Mouse (Mus musculus) right cerebral cortex, adult 18-20 months (tissue): Measurements from ENCODE around the gene Arhgap28.

Source experiments
- DNase-seq: peaks from one replicate; pipeline ENCODE4 v3.0.0; 2022; ENCODE audit warnings: mixed read lengths

Arhgap28 gene

DNA sequence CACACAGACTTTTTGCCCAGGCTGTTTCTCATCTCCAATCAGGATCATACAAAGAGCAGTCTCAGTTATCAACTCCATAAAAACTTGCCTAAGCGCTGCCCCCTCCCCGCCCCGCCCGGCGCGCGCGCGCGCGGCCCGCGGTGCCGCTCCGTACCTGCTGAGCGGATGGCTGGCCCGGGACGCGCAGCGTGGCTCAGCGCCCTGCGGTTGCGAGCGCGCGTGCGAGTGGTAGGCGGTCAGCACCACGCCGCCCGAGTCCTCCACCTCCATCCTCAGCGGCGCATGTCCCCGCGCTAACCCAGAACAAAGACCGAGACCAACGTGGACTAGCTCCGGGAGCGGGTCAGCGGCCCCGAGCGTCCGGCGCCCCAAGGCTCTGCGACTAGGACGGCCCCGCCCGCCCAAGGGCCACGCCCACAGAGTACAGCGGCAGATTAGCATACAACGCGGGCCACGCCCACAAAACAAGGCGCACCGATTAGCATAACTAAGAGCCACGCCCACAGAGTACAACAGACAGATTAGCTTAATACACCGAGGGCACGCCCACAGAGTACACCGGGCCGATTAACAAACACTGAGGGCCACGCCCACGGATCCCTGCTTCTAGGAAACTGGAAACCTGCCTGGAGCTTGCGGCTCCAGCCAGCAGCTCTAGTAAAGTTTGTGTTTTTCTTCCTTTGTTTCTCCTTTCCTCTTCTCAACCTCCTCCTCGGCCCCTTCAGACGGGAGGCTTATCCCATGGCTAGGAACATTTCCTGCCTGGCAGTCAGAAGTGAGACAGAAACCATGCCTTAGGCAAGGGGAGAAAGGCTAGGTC, at the start of gene Arhgap28:
Arhgap28 (minus strand) TSS at position 380 of the 820 bp plus-strand sequence.
- DNase-seq = peak; percentile 62

DNA sequence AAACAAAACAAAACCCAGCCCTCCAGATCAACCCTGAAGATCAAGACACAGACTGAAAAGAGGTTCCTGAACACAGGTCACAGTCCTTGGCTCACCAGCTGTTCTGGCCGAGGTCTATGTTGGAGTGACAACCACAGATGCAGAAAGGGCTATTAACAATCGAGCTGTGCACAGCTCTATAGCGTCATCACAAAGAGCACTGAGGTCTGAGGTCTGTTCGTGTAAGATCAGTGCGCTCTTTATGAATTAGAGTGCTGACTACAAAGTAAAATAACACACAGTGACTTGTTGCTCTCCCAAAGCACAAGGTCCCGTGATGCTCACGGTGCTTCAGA, 42.4 kb upstream of the Arhgap28 start:
- no peak for DNase-seq

DNA sequence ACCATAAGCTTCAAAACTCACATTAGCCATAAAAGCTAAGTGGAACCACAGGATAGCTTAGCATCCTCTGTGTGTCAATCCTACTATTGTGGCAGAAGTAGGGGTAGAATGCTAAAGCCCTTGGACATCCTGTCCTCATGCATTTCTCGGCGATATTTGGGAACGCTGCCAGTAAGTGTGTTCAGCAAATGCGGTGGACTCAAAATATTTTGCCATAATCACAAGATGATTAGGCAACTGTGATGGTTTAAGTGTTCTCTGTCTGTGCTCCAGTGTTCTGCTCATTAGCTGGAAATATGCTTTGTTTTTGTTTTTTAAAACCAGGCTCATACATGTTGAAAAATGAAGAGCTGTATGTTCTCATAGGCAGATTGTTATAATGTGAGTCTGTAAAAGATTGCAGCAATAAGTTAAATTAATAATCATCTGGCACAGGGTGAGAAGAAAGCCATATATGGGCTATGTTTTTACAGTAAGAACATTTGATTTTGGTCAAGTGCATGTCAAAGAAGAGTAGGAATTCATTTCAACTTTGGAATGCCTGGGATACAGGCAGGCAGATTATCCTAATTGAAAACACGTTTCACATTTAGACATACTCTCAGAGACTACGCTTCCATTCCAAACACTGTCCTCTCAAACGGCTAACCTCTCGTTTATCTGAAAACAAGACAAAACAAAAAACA, 41.9 kb upstream of the Arhgap28 start:
- DNase-seq = no peak

DNA sequence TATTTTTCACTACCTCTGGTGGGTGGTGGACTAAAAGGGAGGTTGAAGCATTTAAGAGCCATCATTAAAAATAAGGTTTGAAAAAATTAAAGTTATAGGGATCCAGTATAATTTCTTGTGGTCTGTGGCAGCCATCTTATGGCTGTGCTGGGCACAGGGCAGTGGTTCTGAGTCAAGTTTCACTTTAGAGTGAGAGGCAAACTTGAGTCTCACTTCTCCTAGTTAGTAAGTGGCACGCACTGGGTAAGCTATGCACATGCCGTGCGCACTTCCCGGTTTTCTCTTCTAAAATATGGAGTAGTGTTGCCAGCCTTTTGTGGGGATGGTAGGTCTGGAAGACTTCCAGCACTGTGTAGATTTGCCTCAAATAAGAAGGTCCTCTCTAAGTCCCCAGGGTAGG, 38.5 kb upstream of the Arhgap28 start:
- DNase-seq = no peak

DNA sequence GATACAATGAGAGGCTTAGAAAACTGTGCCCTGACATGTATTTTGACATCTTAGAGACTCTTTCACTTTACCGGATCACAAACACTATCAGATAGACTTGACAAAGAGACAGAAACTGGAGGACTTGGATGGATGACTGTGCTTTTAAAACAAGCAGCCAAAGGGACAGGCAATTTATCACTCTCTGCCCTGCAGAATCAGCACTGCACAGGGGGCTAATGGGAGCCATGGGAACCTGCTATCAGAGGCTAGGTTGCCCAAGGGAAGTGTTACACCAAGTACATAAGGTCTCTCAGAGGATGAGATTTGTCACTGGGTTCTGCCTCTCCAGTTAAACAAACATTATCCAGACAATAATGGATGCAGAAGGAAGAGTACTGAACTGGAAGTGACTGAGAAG, 33.1 kb upstream of the Arhgap28 start:
- no peak for DNase-seq

DNA sequence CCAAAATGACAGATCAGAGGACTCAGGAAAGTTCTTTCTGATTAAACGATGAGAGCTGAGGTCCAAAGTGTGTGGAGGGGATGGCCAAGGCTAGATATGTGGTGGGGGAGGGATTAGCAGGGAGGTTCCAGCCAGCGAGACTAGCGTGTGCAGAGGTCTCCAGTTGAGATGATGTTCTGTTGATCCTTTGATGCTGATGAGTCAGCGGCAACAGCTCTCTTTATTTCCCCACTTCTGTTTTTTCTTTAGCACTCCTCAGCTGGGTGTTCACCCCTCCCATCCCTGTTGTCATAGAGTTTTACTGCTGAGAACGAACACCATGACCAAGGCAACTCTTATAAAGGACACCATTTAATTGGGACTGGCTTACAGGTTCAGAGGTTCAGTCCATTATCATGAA, 25.6 kb upstream of the Arhgap28 start:
- no peak for DNase-seq

DNA sequence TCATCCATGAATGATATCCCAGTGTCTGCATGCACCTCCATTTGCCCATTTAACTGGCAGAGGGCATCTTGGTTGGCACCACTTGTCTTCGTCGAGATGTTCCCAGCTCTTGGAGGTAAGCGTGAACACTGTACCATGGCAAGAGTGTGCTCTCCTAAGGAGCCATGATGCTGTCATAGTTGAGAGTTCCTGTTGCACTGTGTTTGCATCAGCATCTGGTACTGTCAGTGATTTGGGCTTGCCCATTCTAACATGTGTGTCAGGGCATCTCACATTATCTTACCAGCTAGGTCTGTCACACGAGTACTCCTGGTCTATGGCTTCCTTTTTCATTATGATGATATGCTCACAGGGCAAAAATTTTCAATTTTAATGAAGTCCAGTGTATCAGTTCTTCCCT, 24.6 kb upstream of the Arhgap28 start:
- DNase-seq = no peak

DNA sequence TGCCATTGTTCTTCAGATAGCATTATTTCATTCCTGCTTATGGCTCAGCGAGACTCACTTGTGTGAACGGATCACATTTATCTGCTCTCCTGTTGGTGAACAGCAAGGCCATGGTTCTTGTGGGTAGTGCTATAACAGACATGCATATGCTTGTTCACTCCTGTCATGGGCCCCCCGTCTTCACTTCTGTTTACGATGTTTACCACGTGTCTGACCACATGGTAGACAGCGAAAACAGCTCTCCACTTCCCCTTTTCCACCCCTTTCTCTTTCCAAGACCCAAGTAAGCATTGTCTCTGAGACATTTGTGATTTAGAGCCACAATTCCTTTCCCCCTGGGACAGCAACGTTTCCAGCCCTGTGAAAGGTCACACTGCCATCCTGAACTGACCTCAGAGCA, 20.4 kb upstream of the Arhgap28 start:
- DNase-seq = no peak

DNA sequence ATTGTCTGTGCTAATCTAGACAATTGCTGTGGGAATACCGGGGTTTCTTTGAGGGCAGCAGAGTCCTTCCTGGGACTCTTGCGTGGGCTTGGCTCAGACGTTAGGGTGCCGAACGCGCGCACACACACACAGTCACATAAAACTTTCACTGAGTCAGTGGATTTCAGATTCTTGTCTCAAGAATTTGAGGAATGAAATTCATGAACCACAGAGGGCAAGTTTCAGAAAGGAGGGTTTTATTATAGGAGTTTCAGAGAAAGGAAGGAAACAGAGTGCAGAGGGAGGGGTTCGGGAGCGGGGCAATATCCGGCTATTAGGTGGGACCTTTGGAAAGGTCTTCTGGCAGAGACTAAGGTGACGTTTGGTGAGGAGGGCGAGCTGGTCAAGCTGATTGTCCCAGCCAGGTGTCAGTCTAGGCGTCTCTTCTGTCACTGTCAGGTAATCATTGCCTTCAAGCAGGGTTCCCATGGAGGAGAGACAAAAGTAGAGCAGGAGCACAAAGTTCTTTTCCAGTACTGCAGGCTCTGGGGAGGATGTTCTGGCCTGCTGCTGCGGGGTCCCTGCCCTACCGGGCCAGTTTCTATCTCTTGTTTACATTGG, 15.6 kb upstream of the Arhgap28 start:
- DNase-seq = no peak

DNA sequence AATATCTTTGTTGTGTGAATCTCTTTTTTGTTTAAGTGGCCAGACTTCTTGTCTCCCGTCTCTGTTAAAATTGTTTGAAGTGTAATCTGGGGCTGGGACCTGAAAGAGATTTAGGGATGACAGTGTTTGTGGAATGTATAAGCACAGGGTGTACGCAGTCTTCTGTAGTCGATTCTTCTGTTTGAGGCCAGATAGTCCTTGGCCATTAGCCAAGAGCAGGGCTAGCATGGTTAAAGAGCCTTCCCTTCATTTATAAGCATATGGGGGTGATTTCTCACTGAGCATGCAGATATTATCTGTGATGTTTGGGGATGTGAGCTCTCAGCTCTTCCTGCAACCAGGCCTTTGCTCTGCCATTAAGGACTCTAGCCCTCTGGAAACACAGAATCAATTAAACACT, 13.2 kb upstream of the Arhgap28 start:
- no peak for DNase-seq

DNA sequence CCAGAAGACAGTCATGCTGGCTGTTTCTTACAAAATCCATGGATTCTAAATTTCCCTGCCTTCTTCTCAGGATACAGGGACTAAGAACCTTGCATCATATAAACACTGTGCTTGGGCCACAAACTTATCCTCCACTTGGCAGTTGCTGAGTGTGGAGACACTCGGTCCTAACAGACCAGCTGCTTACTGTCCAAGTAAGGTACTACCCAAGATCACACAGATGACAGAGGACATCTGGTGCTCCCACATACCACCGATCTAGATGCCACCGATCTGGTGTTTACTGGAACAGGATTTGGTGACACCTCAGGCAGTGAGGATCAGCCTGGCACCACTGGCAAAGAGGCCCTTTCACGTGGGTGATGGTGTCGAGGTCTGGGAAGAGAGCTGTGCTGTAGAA, 7.7 kb upstream of the Arhgap28 start:
- DNase-seq = no peak

DNA sequence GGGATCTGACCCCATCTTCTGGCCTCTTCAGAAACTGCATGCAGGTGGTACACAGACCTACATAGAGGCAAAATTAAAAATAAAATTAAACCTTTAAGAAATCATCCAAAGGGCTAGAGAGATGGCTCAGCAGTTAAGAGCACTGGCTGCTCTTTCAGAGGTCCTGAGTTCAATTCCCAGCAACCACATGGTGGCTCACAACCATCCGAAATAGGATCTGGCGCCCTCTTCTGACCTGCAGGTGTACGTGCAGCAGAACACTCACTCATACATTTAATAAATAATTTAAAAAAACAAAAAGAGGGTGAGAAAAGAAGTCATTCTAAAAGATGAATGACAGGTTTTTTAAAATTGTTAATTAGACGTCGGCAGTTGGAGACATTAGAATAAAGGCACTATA, 6.1 kb upstream of the Arhgap28 start:
- DNase-seq = no peak

DNA sequence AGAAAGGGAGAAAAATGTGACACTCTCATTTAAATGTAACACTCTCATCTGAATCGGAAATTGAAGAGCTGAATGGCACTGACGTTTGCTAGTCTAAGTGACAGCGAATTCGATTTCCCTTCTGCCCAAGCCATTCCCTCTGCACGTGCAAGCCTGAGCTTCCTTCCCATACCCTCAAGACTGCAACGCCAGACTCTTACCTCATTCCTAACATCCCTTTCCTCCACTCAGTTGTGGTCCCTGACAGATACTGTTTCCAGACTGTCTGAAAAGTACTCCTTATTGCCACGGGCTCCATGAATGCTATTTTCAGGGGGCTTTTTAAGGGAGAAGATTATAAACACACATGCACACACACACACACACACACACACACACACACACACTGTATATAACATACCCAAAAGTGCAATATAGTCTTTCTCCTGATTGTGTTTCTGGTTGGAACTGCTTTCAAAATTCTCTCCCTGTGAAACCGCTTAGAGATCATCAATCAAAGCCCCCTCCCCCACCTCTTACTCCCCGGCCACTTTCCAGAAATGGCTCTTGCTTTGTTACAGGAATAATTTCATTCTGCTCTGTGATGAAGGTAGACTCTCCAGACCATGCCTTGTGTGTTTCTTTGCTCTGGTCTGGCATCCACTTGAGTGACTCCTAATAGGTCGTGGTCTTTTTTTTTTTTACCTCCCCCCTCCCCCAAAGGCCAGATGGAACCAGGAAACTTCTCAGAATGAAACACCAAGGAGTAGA, 836 bp upstream of the Arhgap28 start:
- no peak for DNase-seq

DNA sequence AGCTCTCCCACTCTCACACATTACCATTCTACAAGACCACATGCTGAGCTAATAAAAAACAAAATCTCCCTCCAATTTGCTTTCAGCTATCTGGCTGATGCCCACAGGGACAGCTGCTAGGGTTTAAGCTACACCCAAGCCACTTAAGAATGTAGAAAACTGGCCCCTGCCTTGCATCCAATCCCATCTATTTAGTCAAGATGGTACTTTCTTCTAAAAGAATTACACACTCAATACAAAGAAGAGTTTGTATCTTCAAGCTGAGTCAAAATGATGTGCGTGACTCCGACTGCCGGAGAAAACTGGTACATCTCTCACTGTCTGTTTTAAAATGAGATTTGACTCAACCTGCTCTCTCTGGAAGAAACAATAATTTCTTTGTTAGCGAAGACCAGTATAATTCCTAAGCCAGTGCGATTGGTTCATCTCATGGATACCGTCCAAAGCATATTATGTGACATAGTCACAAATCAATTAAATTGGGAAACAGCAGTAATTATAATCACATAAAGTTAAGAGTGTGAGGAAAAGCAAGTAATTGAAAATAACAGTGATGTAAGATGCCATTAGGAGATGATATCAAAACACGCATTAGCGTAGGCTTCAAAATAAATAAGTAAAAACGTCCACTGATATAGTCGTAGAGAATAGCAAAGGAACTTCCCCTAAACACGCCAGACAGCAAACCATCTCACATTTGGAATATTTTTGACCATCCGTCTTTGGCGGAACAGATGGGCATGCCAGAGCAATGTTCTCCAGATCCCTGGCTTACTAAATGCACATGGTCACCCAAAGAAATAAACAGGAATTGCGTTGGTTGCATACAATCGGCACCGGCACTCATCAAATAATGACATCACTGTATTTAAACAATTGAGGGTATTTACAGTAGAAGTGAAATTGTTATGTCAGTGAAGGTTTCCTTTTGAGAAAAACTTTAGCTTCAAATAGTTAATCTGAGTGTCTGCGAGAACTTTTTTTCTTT, 1.0 kb downstream of the Arhgap28 start:
- DNase-seq = no peak

DNA sequence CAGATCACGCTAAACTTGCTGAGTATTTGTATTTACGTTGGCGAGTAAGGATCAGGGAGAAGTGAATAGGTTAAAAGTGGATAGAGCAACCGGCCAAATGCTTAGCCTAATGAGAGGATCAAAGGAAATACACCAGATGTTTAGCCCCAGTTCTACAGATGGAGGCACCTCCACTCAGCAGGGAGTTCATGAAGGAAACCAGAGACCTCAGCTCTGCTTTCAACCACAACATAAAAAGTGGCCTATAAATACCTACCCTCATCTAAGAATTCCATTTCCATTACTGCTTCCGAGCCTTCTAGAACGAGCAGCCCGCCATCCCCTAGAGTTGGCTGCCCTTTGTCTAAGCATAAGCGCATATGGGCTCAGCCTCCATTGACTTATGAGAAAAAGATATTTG, 4.1 kb downstream of the Arhgap28 start:
- no peak for DNase-seq

DNA sequence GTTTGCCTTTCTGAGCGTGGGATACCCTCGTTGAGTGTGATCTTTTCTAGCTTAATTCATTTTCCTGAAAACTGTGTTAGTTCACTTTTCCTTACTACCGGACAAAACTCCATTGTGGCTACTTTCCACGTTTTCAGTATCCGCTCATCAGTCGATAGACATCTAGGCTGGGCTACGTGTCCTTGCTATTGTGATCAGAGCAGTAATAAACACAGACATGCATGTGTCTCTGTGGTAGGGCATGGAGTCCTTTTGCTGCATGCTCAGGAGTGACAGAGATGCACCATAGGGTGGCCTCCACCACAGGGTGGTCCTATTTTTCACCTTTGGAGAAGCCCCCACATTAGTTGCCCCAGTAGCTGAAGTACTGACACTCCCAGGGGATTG, 7.2 kb downstream of the Arhgap28 start:
- DNase-seq = no peak

DNA sequence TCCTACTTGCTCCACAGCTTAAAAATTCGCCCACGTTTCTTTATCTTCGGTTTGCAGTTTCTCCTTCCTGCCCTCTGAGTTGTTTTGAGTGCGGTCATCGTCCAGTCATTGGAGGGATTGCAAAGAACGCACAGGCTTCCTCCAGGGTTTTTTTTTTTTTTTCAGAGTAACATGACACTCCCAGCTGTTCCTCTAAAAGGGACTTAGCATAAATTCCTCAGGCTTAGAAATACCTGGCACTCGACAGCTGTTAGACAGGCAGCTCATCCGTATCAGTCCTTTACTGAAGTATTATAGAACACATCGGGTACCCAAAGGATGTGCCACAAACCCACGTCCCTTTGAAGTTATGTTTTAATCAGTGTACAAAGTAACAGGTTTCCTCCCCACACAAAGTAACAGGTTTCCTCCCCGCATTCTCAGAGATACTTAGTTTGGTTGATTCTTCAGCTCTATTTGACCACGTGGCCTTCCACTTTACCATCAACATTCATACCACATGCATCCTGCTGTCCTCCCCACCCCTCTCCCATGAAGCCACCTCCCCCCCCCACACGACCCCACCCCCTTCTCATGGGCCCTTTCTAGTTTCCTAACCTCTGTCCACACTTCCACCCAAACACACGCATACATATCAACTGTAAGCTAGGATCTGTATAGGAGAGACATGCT, 7.7 kb downstream of the Arhgap28 start:
- no peak for DNase-seq

DNA sequence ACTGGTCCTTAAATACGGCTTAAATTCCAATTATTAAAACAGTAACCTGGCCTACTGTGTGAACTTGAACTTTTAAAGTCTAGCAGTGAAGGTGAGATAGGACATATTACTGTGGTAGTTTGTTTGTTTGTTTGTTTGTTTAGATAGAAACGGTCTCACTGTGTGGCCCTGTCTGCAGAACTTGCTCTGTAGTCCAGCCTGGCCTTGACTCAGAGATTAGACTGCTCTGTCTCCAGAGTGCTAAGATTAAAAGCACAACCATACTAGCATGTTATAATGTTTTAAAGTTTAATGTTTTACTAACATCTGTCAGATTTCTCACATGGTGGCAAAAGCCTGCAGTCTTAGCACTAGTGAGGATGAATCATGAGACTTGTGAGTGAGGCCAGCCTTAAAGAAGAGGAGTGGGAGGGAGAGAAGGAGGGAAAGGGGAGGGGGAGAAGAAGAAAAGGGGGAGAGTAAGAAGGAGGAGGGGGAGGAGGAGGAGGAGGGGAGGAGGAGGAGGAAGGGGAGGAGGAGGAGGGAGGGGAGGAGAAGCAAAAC, 8.6 kb downstream of the Arhgap28 start:
- no peak for DNase-seq

DNA sequence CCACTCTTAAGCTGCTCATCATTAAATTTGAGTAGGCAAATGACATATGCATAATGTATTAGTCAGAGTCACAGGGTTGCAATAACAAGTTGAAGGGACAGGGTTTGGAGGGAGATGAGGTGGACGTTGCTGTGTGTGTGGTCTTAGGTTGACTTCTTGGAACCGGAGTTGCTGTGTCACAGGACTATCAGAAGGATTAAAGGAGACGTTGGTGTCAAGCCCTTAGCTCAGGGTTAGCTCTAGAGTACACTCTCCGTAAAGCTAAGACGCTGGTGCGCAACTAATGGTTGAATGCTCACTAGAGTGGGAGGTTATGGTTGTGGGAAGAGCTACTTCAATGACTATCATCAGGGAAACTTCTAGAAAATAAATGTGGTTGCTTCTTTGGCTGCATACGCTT, 9.1 kb downstream of the Arhgap28 start:
- no peak for DNase-seq

DNA sequence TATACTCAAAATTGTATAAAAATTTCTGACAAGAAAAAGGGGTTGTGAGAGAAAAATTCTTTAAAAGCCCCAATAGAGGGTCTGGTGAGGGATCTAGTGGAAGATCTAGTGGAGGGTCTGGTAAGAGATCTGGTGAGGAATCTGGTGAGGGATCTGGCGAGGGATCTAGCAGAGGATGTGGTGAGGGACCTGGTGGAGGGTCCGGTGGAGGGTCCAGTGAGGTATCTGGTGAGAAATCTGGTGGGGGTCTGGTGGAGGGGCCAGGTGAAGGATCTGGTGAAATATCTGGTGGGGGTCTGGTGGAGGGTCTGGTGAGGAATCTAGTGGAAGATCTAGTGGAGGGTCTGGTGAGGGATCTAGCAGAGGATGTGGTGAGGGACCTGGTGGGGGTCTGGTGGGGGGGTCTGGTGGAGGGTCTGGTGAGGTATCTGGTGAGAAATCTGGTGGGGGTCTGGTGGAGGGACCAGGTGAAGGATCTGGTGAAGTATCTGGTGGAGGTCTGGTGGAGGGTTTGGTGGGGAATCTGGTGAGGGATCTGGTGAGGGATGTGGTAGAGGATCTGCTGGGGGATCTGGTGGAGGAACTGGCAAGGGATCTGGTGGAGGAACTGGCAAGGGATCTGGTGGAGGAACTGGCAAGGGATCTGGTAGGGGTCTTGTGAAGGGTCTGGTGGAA, 10.4 kb downstream of the Arhgap28 start:
- no peak for DNase-seq

DNA sequence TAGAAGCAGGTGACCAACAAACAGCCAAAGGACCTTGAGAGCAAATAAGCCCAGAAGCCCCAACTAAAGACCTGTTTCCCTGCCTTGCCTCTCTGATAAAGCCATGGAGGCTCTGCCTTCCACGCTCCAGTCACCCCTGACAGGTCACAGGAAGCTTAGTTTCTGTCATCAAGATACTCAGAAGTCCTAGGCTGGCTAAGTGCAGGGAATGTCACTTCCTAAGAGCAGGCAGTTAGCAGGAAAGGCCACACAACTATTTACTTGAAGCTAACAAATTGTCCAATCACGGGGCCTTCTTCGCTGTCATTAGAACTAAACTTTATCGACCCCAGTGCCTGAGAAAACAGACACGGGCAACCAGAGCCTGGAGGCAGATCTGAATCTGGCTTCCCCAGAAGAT, 14.2 kb downstream of the Arhgap28 start:
- DNase-seq = no peak
